Mouse (Mus musculus) heart, adult 2 months (tissue): ENCODE measurements at regions not wholly inside any gene's neighbourhood (a gene's known extent, or its start where the extent isn't known, plus 50 kb on each side); places are given as distances from the start of the nearest gene placed in this dataset.

Experiments used
- DNase-seq, 2 experiments: peaks; one replicate each; pipeline ENCODE4 v3.0.0; 2021
- H3K27ac ChIP-seq: fragments of 200-600 bp; 2 replicates; pipeline ENCODE4 v1.8.1; 2022
- H3K27me3 ChIP-seq: fragments of 200-500 bp; 2 replicates; pipeline ENCODE4 v1.6.1; 2012; ENCODE audit warnings: mild to moderate bottlenecking, low read length, inconsistent platforms, mixed read lengths; ENCODE audit not compliant: control insufficient read depth, insufficient read depth
- H3K36me3 ChIP-seq: fragments of 200-500 bp; 2 replicates; pipeline ENCODE4 v1.6.1; 2012; ENCODE audit warnings: low read length, inconsistent platforms; ENCODE audit not compliant: control insufficient read depth, insufficient read depth
- H3K4me1 ChIP-seq: fragments of 200-500 bp; 2 replicates; pipeline ENCODE4 v1.6.1; 2011; ENCODE audit warnings: low read length; ENCODE audit not compliant: control insufficient read depth, insufficient read depth
- H3K4me3 ChIP-seq: fragments of 200-600 bp; 2 replicates; pipeline ENCODE4 v1.8.1; 2022
- H3K79me2 ChIP-seq: fragments of 200-500 bp; replicated peaks from 2 replicates; pipeline ENCODE4 v1.6.1; 2012; ENCODE audit warnings: mild to moderate bottlenecking, inconsistent platforms, low read length, moderate library complexity, mixed read lengths; ENCODE audit not compliant: control insufficient read depth, insufficient read depth
- H3K9ac ChIP-seq: fragments of 200-500 bp; 2 replicates; pipeline ENCODE4 v1.6.1; 2012; ENCODE audit warnings: low read depth, mild to moderate bottlenecking, control low read depth, inconsistent platforms, low read length, mixed read lengths
- CTCF ChIP-seq: fragments of 200-600 bp; IDR thresholded peaks from 2 replicates; pipeline ENCODE4 v1.8.1; 2022; ENCODE audit warnings: antibody characterized with exemption, mild to moderate bottlenecking, moderate library complexity
- EP300 ChIP-seq: fragments of 200-500 bp; IDR thresholded peaks from 2 replicates; pipeline ENCODE4 v1.6.1; 2011; ENCODE audit warnings: low read depth, low read length, control low read depth; ENCODE audit not compliant: insufficient read depth
- POLR2A ChIP-seq: fragments of 200-500 bp; IDR thresholded peaks from 2 replicates; pipeline ENCODE4 v1.6.1; 2011; ENCODE audit warnings: mild to moderate bottlenecking, low read depth, low read length, control low read depth; ENCODE audit not compliant: insufficient read depth
- WGBS: fragments of 180-500 bp; shearing (Covaris S2); methylation state at CpG from one replicate; pipeline ENCODE4 v1.1.7; 2018; 5-methylcytosine and 5-hydroxymethylcytosine counted together
- intact Hi-C: fragments of 180-260 bp; cut with DNase I; formaldehyde crosslinking; loops from one replicate; pipeline ENCODE4 v1.15.1; 2025

GRCm38 (mm10) chr10:60948983-60949677 is 117.7 kb upstream of the Unc5b start:
- Histone ChIP-seq H3K79me2 (no peaks in the 10 kb centered on the region), H3K36me3 (no peaks in the 10 kb centered on the region), H3K27ac (no peak overlapping the region), H3K27me3 (no peaks in the 10 kb centered on the region), H3K4me3 (no peak overlapping the region), H3K9ac (no peak overlapping the region), H3K4me1 (peaks cover 2% of the 10 kb centered on the region; the same call in 1 of the 2 replicates)
- intact Hi-C loops: no loop called here
- TF ChIP-seq EP300 (no peak), POLR2A (no peak), CTCF (no peak)
- no peak for DNase-seq
- WGBS: 39% methylated on average over 7 of the region's 7 CpGs

GRCm38 (mm10) chr10:60943074-60943473 is 111.7 kb upstream of the Unc5b start:
- no peak for TF ChIP-seq EP300
- TF ChIP-seq POLR2A: no peak
- no peak for TF ChIP-seq CTCF
- H3K36me3 ChIP-seq: no peaks in the 10 kb centered on the region
- no peaks in the 10 kb centered on the region for H3K4me1 ChIP-seq
- no peak overlapping the region for H3K27ac ChIP-seq
- no peak for DNase-seq
- no peaks in the 10 kb centered on the region for H3K79me2 ChIP-seq
- intact Hi-C loops: no loop called here
- no peaks in the 10 kb centered on the region for H3K27me3 ChIP-seq
- H3K9ac ChIP-seq: no peak overlapping the region
- H3K4me3 ChIP-seq: no peak overlapping the region
- whole genome bisulfite sequencing: 79% methylated on average over 6 of the region's 6 CpGs

GRCm38 (mm10) chr10:60938749-60939148 is 107.4 kb upstream of the Unc5b start:
- Histone ChIP-seq H3K9ac (no peak overlapping the region), H3K27ac (no peak overlapping the region), H3K36me3 (no peaks in the 10 kb centered on the region), H3K4me3 (no peak overlapping the region), H3K27me3 (no peaks in the 10 kb centered on the region), H3K4me1 (peaks cover 1% of the 10 kb centered on the region), H3K79me2 (no peaks in the 10 kb centered on the region)
- intact Hi-C loops: no loop called here
- DNase-seq: no peak
- TF ChIP-seq POLR2A: no peak
- no peak for TF ChIP-seq EP300
- no peak for TF ChIP-seq CTCF
- WGBS: 81% methylated on average over 10 of the region's 10 CpGs

- H3K27ac ChIP-seq: no peak overlapping the region
- H3K36me3 ChIP-seq: no peaks in the 10 kb centered on the region
- H3K27me3 ChIP-seq: no peaks in the 10 kb centered on the region
- 57% methylated on average over 7 of the region's 7 CpGs for WGBS
- TF ChIP-seq CTCF (no peak), EP300 (no peak), POLR2A (no peak)
- DNase-seq: no peak
- peaks cover 2% of the 10 kb centered on the region for H3K4me1 ChIP-seq
- H3K79me2 ChIP-seq: no peaks in the 10 kb centered on the region
- H3K9ac ChIP-seq: no peak overlapping the region
- no peak overlapping the region for H3K4me3 ChIP-seq
- intact Hi-C loops: no loop called here
Measured at GRCm38 (mm10) chr10:60937517-60937866, 106.1 kb upstream of the Unc5b start.

GRCm38 (mm10) chr10:60936659-60937516 is 105.5 kb upstream of the Unc5b start:
- intact Hi-C loops: no loop called here
- Histone ChIP-seq H3K27me3 (no peaks in the 10 kb centered on the region), H3K4me1 (peaks cover 2% of the 10 kb centered on the region), H3K79me2 (no peaks in the 10 kb centered on the region), H3K4me3 (no peak overlapping the region), H3K9ac (no peak overlapping the region), H3K27ac (no peak overlapping the region), H3K36me3 (no peaks in the 10 kb centered on the region)
- TF ChIP-seq POLR2A: no peak
- WGBS: 52% methylated on average over 13 of the region's 13 CpGs
- no peak for DNase-seq
